Mouse (Mus musculus): Measurements from ENCODE around the gene Ccdc124. TPM values are rescaled to one million over a fixed set of nuclear protein-coding genes. Genes with fewer than 3 reads are reported as not detected.
A peak's percentile ranks its signal among the peaks of the same experiment; 100 is the strongest.
"Not testable (repeated sequence)": the region's sequence is repeated elsewhere in the genome, so short reads cannot be mapped to it uniquely, and the experiment has no call there.

Gene Ccdc124
- total RNA-seq, 2 experiments from 2014 or later = 37.5 to 40.1 TPM

GRCm38 (mm10) chr8:70896316-70897020 is 22.7 kb upstream of the Ccdc124 start:
- DNase-seq (ENCODE audit: low spot score in 2 of 2) = no peak

- DNase-seq (ENCODE audit: low spot score in 2 of 2) = not testable (repeated sequence)
Observed at GRCm38 (mm10) chr8:70895571-70896259, 22.0 kb upstream of the Ccdc124 start.

- no peak for DNase-seq (ENCODE audit: low spot score in 2 of 2)
Observed at GRCm38 (mm10) chr8:70894771-70895545, 21.2 kb upstream of the Ccdc124 start.

- DNase-seq (ENCODE audit: low spot score in 2 of 2) = no peak
Observed at GRCm38 (mm10) chr8:70894385-70894720, 20.6 kb upstream of the Ccdc124 start.

- peak; percentile 72 to 83 for DNase-seq (ENCODE audit: low spot score in 2 of 2)
Observed at GRCm38 (mm10) chr8:70893656-70894384, 20.1 kb upstream of the Ccdc124 start.

GRCm38 (mm10) chr8:70892896-70893655 is 19.3 kb upstream of the Ccdc124 start:
- no peak for DNase-seq (ENCODE audit: low spot score in 2 of 2)

- DNase-seq (ENCODE audit: low spot score in 2 of 2) = no peak
Observed at GRCm38 (mm10) chr8:70892022-70892895, 18.5 kb upstream of the Ccdc124 start, which contains the start of gene Slc5a5. Gene Slc5a5 (minus strand): TSS chr8:70892757.

- DNase-seq (ENCODE audit: low spot score in 2 of 2) = no peak
Observed at GRCm38 (mm10) chr8:70891356-70891755, 17.6 kb upstream of the Ccdc124 start.

- no peak for DNase-seq (ENCODE audit: low spot score in 2 of 2)
Observed at GRCm38 (mm10) chr8:70890656-70891055, 16.9 kb upstream of the Ccdc124 start.

- DNase-seq (ENCODE audit: low spot score in 2 of 2) = no peak
Observed at GRCm38 (mm10) chr8:70887669-70888068, 13.9 kb upstream of the Ccdc124 start.

- no peak for DNase-seq (ENCODE audit: low spot score in 2 of 2)
Observed at GRCm38 (mm10) chr8:70885612-70886011, 11.9 kb upstream of the Ccdc124 start.

GRCm38 (mm10) chr8:70884683-70885082 is 10.9 kb upstream of the Ccdc124 start:
- DNase-seq (ENCODE audit: low spot score in 2 of 2) = no peak

- DNase-seq (ENCODE audit: low spot score in 2 of 2) = no peak
Observed at GRCm38 (mm10) chr8:70884186-70884585, 10.5 kb upstream of the Ccdc124 start.

- no peak for DNase-seq (ENCODE audit: low spot score in 2 of 2)
Observed at GRCm38 (mm10) chr8:70880546-70880945, 6.8 kb upstream of the Ccdc124 start.

- DNase-seq (ENCODE audit: low spot score in 2 of 2) = peak in 1 of 2 experiments; percentile 30
Observed at GRCm38 (mm10) chr8:70880126-70880525, 6.4 kb upstream of the Ccdc124 start.

GRCm38 (mm10) chr8:70879500-70879899 is 5.8 kb upstream of the Ccdc124 start:
- no peak for DNase-seq (ENCODE audit: low spot score in 2 of 2)

- no peak for DNase-seq (ENCODE audit: low spot score in 2 of 2)
Observed at GRCm38 (mm10) chr8:70878178-70878577, 4.4 kb upstream of the Ccdc124 start.

GRCm38 (mm10) chr8:70876382-70876781 is 2.6 kb upstream of the Ccdc124 start:
- no peak for DNase-seq (ENCODE audit: low spot score in 2 of 2)

GRCm38 (mm10) chr8:70874441-70874840 is 706 bp upstream of the Ccdc124 start:
- no peak for DNase-seq (ENCODE audit: low spot score in 2 of 2)
